Mouse (Mus musculus): ENCODE data around the gene Stk10. TPM values are rescaled to one million over a fixed set of nuclear protein-coding genes. Genes with fewer than 3 reads are reported as not detected.

Gene Stk10
- total RNA-seq, 2 experiments from 2014 or later, result 9.8 to 11.0 TPM

- no peak for DNase-seq (ENCODE audit: low spot score)
- intact Hi-C loops (cut with DNase I), result no loop called here
These were observed 11.9 kb upstream of the Stk10 start for GRCm38 (mm10) chr11:32521246-32521645.

GRCm38 (mm10) chr11:32524122-32524920 is 8.8 kb upstream of the Stk10 start:
- DNase-seq (ENCODE audit: low spot score), result no peak
- intact Hi-C loops (cut with DNase I), result no loop called here

- no peak for DNase-seq (ENCODE audit: low spot score)
- intact Hi-C loops (cut with DNase I), result no loop called here
These were observed 6.1 kb upstream of the Stk10 start for GRCm38 (mm10) chr11:32527006-32527405.

- intact Hi-C loops (cut with DNase I), result loop anchor here (1.0 to 5.0 kb wide), 3 partner anchors 37 to 73 kb away; partner anchors contain the start of gene Ubtd2
- DNase-seq (ENCODE audit: low spot score), result no peak
These were observed 3.0 kb upstream of the Stk10 start for GRCm38 (mm10) chr11:32530151-32530550.

- no peak for DNase-seq (ENCODE audit: low spot score)
- intact Hi-C loops (cut with DNase I), result loop anchor here (5.0 kb wide), 2 partner anchors 35 to 75 kb away; partner anchors contain the start of gene Ubtd2
These were observed 987 bp upstream of the Stk10 start, which contains the start of gene Efcab9 for GRCm38 (mm10) chr11:32531871-32532764. Gene Efcab9, minus strand, starts transcription at chr11:32532081.

- DNase-seq (ENCODE audit: low spot score), result no peak
- intact Hi-C loops (cut with DNase I), result loop anchor here (2.0 to 5.0 kb wide), 3 partner anchors 17 to 76 kb away; partner anchors contain the start of gene Ubtd2
These were observed 567 bp downstream of the Stk10 start for GRCm38 (mm10) chr11:32533482-32534261.

- intact Hi-C loops (cut with DNase I), result loop anchor here (2.0 to 5.0 kb wide), 3 partner anchors 16 to 77 kb away; partner anchors contain the start of gene Ubtd2
- DNase-seq (ENCODE audit: low spot score), result no peak
These were observed 1.5 kb downstream of the Stk10 start for GRCm38 (mm10) chr11:32534453-32535075.

GRCm38 (mm10) chr11:32535646-32536045 is 2.5 kb downstream of the Stk10 start:
- intact Hi-C loops (cut with DNase I), result loop anchor here (2.0 kb wide), 1 partner anchor 15 kb away; no protein-coding TSS in a partner anchor

GRCm38 (mm10) chr11:32536954-32537353 is 3.8 kb downstream of the Stk10 start:
- intact Hi-C loops (cut with DNase I), result no loop called here
- no peak for DNase-seq (ENCODE audit: low spot score)

More at GRCm38 (mm10) chr11:32535646-32536045, 2.5 kb downstream of the Stk10 start:
- no peak for DNase-seq (ENCODE audit: low spot score)

- intact Hi-C loops (cut with DNase I), result no loop called here
These were observed 5.3 kb downstream of the Stk10 start for GRCm38 (mm10) chr11:32538435-32538834.

GRCm38 (mm10) chr11:32538846-32539245 is 5.7 kb downstream of the Stk10 start:
- intact Hi-C loops (cut with DNase I), result no loop called here
- DNase-seq (ENCODE audit: low spot score), result no peak

More at GRCm38 (mm10) chr11:32538435-32538834, 5.3 kb downstream of the Stk10 start:
- no peak for DNase-seq (ENCODE audit: low spot score)

GRCm38 (mm10) chr11:32539717-32540116 is 6.6 kb downstream of the Stk10 start:
- no peak for DNase-seq (ENCODE audit: low spot score)
- intact Hi-C loops (cut with DNase I), result no loop called here

- intact Hi-C loops (cut with DNase I), result no loop called here
- no peak for DNase-seq (ENCODE audit: low spot score)
These were observed 7.4 kb downstream of the Stk10 start for GRCm38 (mm10) chr11:32540463-32540862.

GRCm38 (mm10) chr11:32542181-32542580 is 9.1 kb downstream of the Stk10 start:
- intact Hi-C loops (cut with DNase I), result no loop called here
- DNase-seq (ENCODE audit: low spot score), result no peak

GRCm38 (mm10) chr11:32542687-32543411 is 9.7 kb downstream of the Stk10 start:
- intact Hi-C loops (cut with DNase I), result no loop called here
- no peak for DNase-seq (ENCODE audit: low spot score)

- intact Hi-C loops (cut with DNase I), result no loop called here
- DNase-seq (ENCODE audit: low spot score), result no peak
These were observed 10.9 kb downstream of the Stk10 start for GRCm38 (mm10) chr11:32544041-32544440.

- intact Hi-C loops (cut with DNase I), result no loop called here
- DNase-seq (ENCODE audit: low spot score), result no peak
These were observed 11.4 kb downstream of the Stk10 start for GRCm38 (mm10) chr11:32544497-32544896.

- intact Hi-C loops (cut with DNase I), result no loop called here
- no peak for DNase-seq (ENCODE audit: low spot score)
These were observed 12.5 kb downstream of the Stk10 start for GRCm38 (mm10) chr11:32545605-32546004.

Measured in heart, postnatal 25 days (tissue).